Mouse (Mus musculus) hindbrain, embryonic 11.5 days (tissue): ENCODE data around the gene Slc17a1. TPM values are rescaled to one million over a fixed set of nuclear protein-coding genes. Genes with fewer than 3 reads are reported as not detected.
A peak's percentile ranks its signal among the peaks of the same experiment; 100 is the strongest.

ENCODE experiments used
- ATAC-seq: fragments of 200-750 bp; cut with Nextera tagmentation; 2 replicates; pipeline ENCODE4 v1.8.0; 2017; ENCODE audit warnings: mild to moderate bottlenecking, moderate TSS enrichment, moderate library complexity; ENCODE audit not compliant: low FRiP score
- DNase-seq: peaks from one replicate; pipeline ENCODE4 v3.0.0-alpha.2; 2015; ENCODE audit warnings: low spot score
- H3K27ac ChIP-seq: fragments of 300-500 bp; sonication (generic); 2 replicates; pipeline ENCODE4 v1.5.1; 2014; ENCODE audit warnings: mild to moderate bottlenecking, low read depth, low read length
- H3K27me3 ChIP-seq: fragments of 300-500 bp; sonication (generic); 2 replicates; pipeline ENCODE4 v1.6.1; 2014; ENCODE audit warnings: mild to moderate bottlenecking, low read length, moderate library complexity, mixed read lengths; ENCODE audit not compliant: control insufficient read depth, insufficient read depth
- H3K36me3 ChIP-seq: fragments of 300-500 bp; sonication (generic); 2 replicates; pipeline ENCODE4 v1.6.1; 2014; ENCODE audit warnings: mild to moderate bottlenecking, low read length, moderate library complexity, mixed read lengths; ENCODE audit not compliant: control insufficient read depth, insufficient read depth
- H3K4me1 ChIP-seq: fragments of 300-500 bp; sonication (generic); replicated peaks from 2 replicates; pipeline ENCODE4 v1.6.1; 2014; ENCODE audit warnings: low read length, mixed read lengths; ENCODE audit not compliant: control insufficient read depth, insufficient read depth
- H3K4me2 ChIP-seq: fragments of 300-500 bp; sonication (generic); replicated peaks from 2 replicates; pipeline ENCODE4 v1.6.1; 2014; ENCODE audit warnings: mild to moderate bottlenecking, low read depth, low read length
- H3K4me3 ChIP-seq: fragments of 300-500 bp; sonication (generic); 2 replicates; pipeline ENCODE4 v1.5.1; 2014; ENCODE audit warnings: low read depth, low read length
- H3K9ac ChIP-seq: fragments of 300-500 bp; sonication (generic); 2 replicates; pipeline ENCODE4 v1.6.1; 2014; ENCODE audit warnings: low read depth, low read length
- H3K9me3 ChIP-seq: fragments of 300-500 bp; sonication (generic); 2 replicates; pipeline ENCODE4 v1.6.1; 2016; ENCODE audit warnings: low read length; ENCODE audit not compliant: control insufficient read depth
- WGBS: fragments of 180-500 bp; shearing (Covaris S2); extraction: QIAGEN DNeasy Blood & Tissue Kit; methylation state at CpG from one replicate; pipeline ENCODE4 v1.1.7; 2014; 5-methylcytosine and 5-hydroxymethylcytosine counted together
- polyA plus RNA-seq: library from polyadenylated mRNA; unstranded; fragments of >200 nt; fragmentation: Nextera tagmentation; extraction: Ambion mirVana; gene quantifications from 2 replicates; pipeline ENCODE4 v1.2.1, GENCODE M21; 2014

The Slc17a1 gene
- polyA plus RNA-seq, 1 experiment from 2014 or later, result not detected

DNA sequence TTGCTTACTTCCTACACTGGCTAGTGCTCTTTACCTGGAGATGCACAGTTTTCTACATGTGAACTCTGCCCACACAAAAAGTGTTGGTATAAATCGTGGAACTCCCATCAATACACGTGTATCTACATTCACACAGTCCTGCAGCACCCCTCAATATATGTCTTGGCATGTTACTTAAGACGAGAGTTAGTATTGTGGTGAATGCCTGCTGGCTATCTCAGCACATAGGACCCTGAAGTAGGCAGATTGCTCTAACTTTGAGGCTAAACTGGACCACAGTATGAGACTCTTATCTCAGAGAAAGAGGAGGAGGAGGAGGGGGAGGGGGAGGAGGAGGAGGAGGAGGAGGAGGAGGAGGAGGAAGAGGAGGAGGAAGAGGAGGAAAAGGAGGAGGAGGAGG lies 11.6 kb downstream of the Slc17a1 start:
- Histone ChIP-seq H3K4me3 (no peak overlapping the region), H3K27ac (no peak overlapping the region), H3K4me2 (no peak overlapping the region), H3K27me3 (no peaks in the 10 kb centered on the region), H3K4me1 (no peaks in the 10 kb centered on the region), H3K9me3 (no peaks in the 10 kb centered on the region), H3K9ac (no peak overlapping the region), H3K36me3 (no peaks in the 10 kb centered on the region)
- ATAC-seq (no peak), DNase-seq (no peak)
- 77% methylated on average over 3 of the region's 3 CpGs for WGBS

DNA sequence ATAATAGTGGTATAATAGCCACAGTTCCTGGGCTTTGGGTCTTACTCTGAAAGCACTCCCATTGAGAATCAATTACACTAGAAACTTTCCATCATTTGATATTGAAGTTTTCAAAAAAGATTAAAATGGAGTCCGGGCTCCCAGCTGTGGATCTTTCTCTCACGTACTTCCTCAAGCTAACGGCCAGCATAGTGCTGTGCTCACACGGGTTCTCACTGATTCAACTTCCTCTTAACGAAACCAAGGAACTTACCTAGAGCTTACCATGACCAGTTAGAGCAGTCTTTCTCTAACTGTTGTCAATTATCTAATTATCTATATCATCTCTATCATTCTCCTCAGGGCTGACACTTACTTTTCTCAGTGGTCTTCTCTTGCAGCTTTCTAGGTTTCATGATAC lies 12.1 kb downstream of the Slc17a1 start:
- 87% methylated on average over 5 of the region's 5 CpGs for WGBS
- no peaks in the 10 kb centered on the region for H3K27me3 ChIP-seq
- H3K4me1 ChIP-seq, result no peaks in the 10 kb centered on the region
- no peak overlapping the region for H3K27ac ChIP-seq
- H3K36me3 ChIP-seq, result no peaks in the 10 kb centered on the region
- no peak for ATAC-seq
- no peak for DNase-seq
- no peak overlapping the region for H3K4me2 ChIP-seq
- no peaks in the 10 kb centered on the region for H3K9me3 ChIP-seq
- no peak overlapping the region for H3K9ac ChIP-seq
- no peak overlapping the region for H3K4me3 ChIP-seq

DNA sequence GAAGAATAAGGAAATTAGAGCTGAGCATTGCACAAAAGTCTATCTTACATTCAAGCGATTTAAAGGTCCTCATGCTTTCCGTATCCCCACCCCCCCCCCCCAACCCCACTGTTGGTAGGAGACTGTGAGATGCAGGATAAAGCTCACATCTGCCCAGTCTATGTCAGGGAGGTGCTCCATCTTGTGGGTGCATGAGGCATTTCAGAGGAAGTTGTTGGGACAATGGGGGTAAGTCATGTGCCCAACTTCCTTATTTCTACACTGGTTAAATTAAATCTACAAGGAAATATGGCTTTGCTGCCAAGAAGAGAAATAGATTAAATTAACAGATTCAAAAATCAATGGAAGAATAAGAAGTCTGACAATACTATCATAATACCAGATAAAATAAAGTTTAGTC lies 18.0 kb downstream of the Slc17a1 start:
- Histone ChIP-seq H3K4me3 (no peak overlapping the region), H3K27me3 (no peaks in the 10 kb centered on the region), H3K4me2 (no peak overlapping the region), H3K27ac (no peak overlapping the region), H3K9ac (no peak overlapping the region), H3K4me1 (no peaks in the 10 kb centered on the region), H3K36me3 (no peaks in the 10 kb centered on the region), H3K9me3 (no peaks in the 10 kb centered on the region)
- WGBS, result 58% methylated on average over 2 of the region's 2 CpGs
- DNase-seq (peak; percentile 33), ATAC-seq (no peak)

DNA sequence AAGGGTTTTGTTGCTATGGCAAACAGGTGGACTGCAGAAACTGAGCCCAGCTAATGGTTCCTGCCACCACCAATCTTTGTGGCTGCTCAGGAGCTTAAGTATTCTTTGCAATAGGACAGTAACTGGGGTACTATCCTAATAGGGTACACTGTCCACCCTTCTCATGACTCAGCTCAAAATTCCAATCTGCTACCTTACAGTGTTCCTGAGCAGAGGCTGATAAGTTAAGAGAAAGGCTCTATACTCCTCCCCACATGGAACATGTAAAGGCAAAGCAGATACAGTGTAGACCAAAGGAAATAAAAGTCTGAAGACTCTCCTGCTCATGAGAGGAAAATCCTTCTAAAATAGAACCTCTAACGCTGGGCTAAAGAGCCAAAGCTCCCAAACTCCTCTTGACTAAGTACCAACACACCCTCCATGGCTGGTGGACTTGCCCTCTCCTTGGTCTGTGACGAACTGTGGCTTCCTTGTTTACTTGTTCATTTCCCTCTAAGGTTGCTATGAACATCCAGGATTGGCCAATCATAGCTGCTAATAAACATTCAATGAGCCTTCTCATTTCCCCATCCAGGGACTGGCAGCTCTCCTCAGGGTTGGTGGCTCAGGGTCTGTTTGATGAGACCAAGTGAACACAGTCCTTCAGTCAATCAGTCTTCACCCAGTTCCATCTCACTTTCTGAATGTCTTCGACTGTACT lies 19.6 kb downstream of the Slc17a1 start:
- Histone ChIP-seq H3K27ac (no peak overlapping the region), H3K27me3 (no peaks in the 10 kb centered on the region), H3K9me3 (no peaks in the 10 kb centered on the region), H3K4me1 (no peaks in the 10 kb centered on the region), H3K36me3 (no peaks in the 10 kb centered on the region), H3K4me2 (no peak overlapping the region), H3K9ac (no peak overlapping the region), H3K4me3 (no peak overlapping the region)
- DNase-seq (no peak), ATAC-seq (no peak)
- whole genome bisulfite sequencing, result 84% methylated on average over 3 of the region's 3 CpGs

DNA sequence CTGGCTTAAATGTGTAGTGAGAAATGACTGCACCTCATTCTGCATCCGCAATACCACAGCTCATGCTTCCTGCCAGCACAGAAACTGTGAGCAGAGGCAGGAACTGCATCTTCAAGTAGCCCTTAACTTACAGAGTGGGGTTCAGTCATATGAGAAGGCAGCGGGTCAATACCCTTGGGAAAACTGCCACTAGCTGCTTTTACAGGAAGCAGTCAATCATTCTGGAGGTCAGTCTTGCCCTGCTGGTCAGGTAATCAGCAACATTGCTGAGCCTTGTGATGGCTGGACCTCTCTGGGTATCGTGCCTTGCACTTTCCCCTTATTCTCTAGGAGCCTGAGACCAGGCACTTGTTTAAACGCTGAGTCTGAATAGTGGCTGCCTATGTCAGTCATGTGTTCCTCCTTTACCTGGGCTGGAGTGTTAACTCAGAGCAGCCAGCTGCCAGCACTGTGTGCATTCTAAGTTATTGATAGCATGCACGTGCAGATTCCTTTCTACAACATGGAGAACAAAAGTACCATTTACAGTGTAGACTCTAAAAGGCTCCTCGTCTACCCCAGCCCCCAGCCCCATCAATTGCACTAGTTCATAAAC lies 21.6 kb downstream of the Slc17a1 start:
- Histone ChIP-seq H3K4me1 (0 out of 2 replicates have a peak, but pooled peaks cover 3% of the 10 kb centered on the region), H3K27ac (no peak overlapping the region), H3K9me3 (no peaks in the 10 kb centered on the region), H3K9ac (no peak overlapping the region), H3K36me3 (no peaks in the 10 kb centered on the region), H3K4me2 (no peak overlapping the region), H3K4me3 (no peak overlapping the region), H3K27me3 (no peaks in the 10 kb centered on the region)
- ATAC-seq, result no peak
- DNase-seq, result peak; percentile 13
- 62% methylated on average over 6 of the region's 6 CpGs for WGBS

DNA sequence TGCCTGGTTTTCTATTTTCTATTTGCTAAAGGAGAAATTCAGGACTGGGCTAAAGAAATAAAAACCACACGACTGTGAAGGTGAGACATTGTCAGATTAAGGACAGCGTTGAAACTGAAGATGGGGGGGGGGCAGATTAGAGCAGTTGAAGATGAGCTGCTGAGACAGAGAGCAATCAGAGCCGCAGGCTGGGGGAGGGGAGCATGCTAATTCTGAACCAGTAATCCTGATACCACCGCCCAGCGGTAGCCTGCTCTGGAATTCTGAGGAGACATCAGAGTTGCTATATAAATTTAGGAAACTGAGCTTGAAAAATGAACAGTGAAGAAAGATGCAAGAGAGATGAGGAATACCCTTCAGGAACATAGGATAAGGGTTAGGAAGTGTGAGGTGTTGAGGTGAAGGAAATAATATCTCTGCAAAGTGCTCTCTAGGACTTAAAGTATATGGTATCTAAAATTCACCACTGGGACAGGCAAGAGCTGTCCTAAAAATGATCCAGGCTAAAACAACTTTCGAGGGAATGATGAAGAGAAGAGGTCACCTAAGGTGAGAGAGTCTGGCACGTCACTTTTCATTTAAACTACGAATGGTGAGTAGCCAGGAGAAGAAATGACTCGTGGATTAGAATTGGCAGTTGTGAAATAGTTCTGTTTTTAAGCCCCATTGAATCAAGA lies 25.2 kb downstream of the Slc17a1 start:
- Histone ChIP-seq H3K9ac (no peak overlapping the region), H3K4me3 (no peak overlapping the region), H3K4me2 (no peak overlapping the region), H3K36me3 (no peaks in the 10 kb centered on the region), H3K4me1 (0 out of 2 replicates have a peak, but pooled peaks cover 3% of the 10 kb centered on the region), H3K27me3 (no peaks in the 10 kb centered on the region), H3K27ac (no peak overlapping the region), H3K9me3 (no peaks in the 10 kb centered on the region)
- DNase-seq (peak; percentile 4), ATAC-seq (no peak)
- 25% methylated on average over 9 of the region's 9 CpGs for WGBS

DNA sequence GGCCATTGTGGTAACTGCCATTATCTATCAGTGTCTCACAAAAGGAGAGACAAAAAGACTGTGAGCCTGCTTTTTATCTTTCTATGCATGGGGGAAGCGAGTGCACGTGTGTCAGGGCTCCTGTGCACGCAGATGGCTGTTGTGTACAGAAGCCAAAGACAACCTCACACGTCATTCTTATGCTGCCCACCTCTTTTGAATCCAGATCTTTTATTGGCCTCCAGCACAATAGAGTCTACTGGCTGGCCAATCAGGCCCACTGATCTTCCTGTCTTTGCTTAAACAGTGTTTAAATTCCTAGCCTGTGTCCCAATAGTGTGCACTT lies 25.7 kb downstream of the Slc17a1 start:
- Histone ChIP-seq H3K36me3 (no peaks in the 10 kb centered on the region), H3K27me3 (no peaks in the 10 kb centered on the region), H3K4me2 (no peak overlapping the region), H3K9me3 (no peaks in the 10 kb centered on the region), H3K4me1 (0 out of 2 replicates have a peak, but pooled peaks cover 3% of the 10 kb centered on the region), H3K27ac (no peak overlapping the region), H3K4me3 (no peak overlapping the region), H3K9ac (no peak overlapping the region)
- ATAC-seq, result peak; percentile 43; the same call in 1 of the 2 replicates
- 27% methylated on average over 4 of the region's 4 CpGs for WGBS
- DNase-seq, result peak; percentile 14

DNA sequence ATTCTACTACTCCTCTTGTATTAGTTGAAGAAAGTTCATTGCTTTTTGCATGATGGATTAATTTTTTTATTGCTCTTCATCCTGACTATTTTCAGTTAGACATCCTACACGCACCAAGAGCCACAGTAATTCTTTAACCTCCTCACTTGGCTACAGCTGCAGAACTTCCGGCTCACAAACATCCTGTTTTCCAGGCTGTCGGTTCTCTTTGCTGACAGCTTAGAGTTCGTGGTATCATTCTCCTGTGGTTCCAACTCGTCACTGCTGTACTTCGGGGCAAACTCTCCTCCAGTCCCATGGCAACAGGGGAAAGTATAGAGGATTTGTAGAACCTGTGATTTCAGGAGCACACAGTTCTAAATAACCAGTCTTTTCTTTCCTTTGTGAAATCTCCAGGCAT lies 30.7 kb downstream of the Slc17a1 start:
- H3K9ac ChIP-seq, result no peak overlapping the region
- no peaks in the 10 kb centered on the region for H3K27me3 ChIP-seq
- no peaks in the 10 kb centered on the region for H3K9me3 ChIP-seq
- H3K27ac ChIP-seq, result no peak overlapping the region
- ATAC-seq (no peak), DNase-seq (no peak)
- H3K36me3 ChIP-seq, result no peaks in the 10 kb centered on the region
- no peak overlapping the region for H3K4me3 ChIP-seq
- 0 out of 2 replicates have a peak, but pooled peaks cover under 1% of the 10 kb centered on the region for H3K4me1 ChIP-seq
- no peak overlapping the region for H3K4me2 ChIP-seq
- 59% methylated on average over 6 of the region's 6 CpGs for WGBS

DNA sequence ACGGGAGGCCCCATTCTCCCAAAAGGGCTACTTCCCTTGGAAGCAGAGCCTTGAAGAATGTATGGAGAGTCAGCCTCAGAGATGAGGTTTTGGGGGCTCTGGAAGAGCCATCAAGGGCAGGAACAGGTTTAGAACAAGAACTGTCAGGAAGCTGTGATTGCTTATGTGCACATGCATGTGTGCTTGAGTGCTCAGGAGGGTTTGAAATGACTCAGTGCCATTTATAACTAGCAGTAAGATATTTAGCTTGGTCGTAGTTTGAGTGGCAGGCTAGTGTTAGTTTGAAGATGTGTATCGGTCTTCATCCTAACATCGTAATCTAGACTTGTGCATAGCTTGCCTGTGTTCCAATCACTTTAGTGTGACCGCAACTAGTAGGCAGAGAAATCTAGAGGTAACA lies 39.4 kb downstream of the Slc17a1 start:
- Histone ChIP-seq H3K4me2 (no peak overlapping the region), H3K4me3 (no peak overlapping the region), H3K4me1 (no peaks in the 10 kb centered on the region), H3K27me3 (no peaks in the 10 kb centered on the region), H3K27ac (no peak overlapping the region), H3K36me3 (no peaks in the 10 kb centered on the region), H3K9ac (no peak overlapping the region), H3K9me3 (no peaks in the 10 kb centered on the region)
- WGBS, result 97% methylated on average over 5 of the region's 5 CpGs
- DNase-seq, result no peak
- ATAC-seq, result no peak
